Mouse (Mus musculus) stomach, postnatal 0 days (tissue): ENCODE measurements around the gene Car14.

Source experiments
- CTCF ChIP-seq: IDR thresholded peaks from 2 replicates; pipeline ENCODE4 v1.5.1; 2016; ENCODE audit warnings: antibody characterized with exemption, low read depth, mild to moderate bottlenecking, moderate library complexity
- EP300 ChIP-seq: optimal IDR thresholded peaks from 2 replicates; pipeline ENCODE3; 2016; ENCODE audit warnings: antibody characterized with exemption

DNA sequence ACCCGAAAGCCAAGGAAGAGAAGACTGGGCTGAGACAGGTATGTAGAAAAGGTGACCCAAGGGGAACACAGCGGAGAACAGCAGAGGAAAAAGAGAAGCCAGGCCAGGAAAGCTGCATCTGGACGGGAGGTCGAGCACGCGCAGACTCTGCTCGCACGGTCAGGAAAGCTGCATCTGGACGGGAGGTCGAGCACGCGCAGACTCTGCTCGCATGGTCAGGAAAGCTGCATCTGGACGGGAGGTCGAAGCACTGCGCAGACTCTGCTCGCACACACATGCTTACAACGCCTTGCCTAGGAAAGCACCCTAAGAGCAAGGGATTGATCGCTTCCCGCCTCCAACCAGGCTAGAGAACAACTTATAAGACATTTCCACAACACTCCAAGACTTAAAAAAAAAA lies 38.9 kb downstream of the Car14 start:
- TF ChIP-seq CTCF (no peak), EP300 (no peak)
